Mouse (Mus musculus): ENCODE measurements around the gene Rcbtb2. TPM values are rescaled to one million over a fixed set of nuclear protein-coding genes. Genes with fewer than 3 reads are reported as not detected.
A peak's percentile ranks its signal among the peaks of the same experiment; 100 is the strongest.
"Not testable (repeated sequence)": the region's sequence is repeated elsewhere in the genome, so short reads cannot be mapped to it uniquely, and the experiment has no call there.

Gene Rcbtb2
- total and polyA plus RNA-seq, 2 experiments from 2014 or later: 48.9 to 63.9 TPM

DNA sequence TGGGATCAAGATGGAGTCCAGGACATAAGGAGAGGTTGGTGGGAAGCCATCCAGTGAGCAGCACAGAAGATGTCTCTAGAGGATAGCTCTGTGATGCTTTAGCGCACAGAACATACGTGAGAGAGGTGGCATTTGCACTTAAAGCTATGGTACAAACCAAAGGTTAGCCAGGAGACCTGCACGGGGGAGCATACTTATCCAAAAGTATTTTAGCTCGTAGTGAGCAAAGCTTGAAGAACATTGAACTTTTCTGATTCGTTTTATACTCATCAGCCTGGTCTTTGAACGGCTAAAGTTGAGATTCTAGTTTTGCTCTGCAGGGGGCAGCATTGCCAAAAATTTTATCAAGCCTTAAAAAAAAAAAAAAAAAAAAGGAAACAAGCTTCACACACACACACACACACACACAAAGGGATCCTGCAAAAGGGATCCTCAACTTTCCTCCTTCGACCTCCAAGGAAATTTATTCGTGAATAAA is 16.6 kb upstream of the Rcbtb2 start:
- Histone ChIP-seq H3K9ac (no peak overlapping the region), H3K4me2 (ENCODE audit: low read depth) (no peak overlapping the region), H3K36me3 (ENCODE audit: insufficient read depth) (no peaks in the 10 kb centered on the region), H3K4me1 (ENCODE audit: insufficient read depth) (no peaks in the 10 kb centered on the region), H3K9me3 (ENCODE audit: low read length) (no peaks in the 10 kb centered on the region), H3K27me3 (ENCODE audit: insufficient read depth, low read length) (no peaks in the 10 kb centered on the region), H3K27ac (ENCODE audit: low read depth, low read length) (no peak overlapping the region), H3K4me3 (ENCODE audit: low read depth, low read length) (no peak overlapping the region)
- ATAC-seq (peak; percentile 66), DNase-seq (peak; percentile 81)
- 19% methylated on average over 8 of the region's 8 CpGs for WGBS
- TF ChIP-seq CTCF (IDR thresholded peaks at IDR 0.05; ENCODE audit: low read depth): peak; percentile 58

DNA sequence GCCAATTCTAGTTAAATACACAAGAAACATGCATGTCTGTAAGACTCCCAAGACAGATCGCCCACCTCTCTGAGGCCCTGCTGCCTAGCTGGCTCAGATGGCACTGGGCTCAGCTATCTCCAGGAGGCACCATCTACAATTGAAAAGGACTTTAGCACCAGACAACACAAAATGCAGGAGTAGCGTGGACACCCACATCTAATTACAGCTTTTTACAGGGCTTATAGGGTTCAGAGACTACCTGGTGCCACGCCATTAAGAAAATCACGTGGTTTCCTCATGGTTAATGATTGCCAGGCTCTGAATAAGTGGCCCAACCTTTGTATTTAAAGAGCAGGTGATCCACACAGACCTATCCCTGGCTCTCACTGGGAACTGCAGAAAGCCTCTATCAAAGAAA is 15.9 kb upstream of the Rcbtb2 start:
- Histone ChIP-seq H3K36me3 (ENCODE audit: insufficient read depth) (no peaks in the 10 kb centered on the region), H3K4me3 (ENCODE audit: low read depth, low read length) (no peak overlapping the region), H3K27me3 (ENCODE audit: insufficient read depth, low read length) (no peaks in the 10 kb centered on the region), H3K4me1 (ENCODE audit: insufficient read depth) (no peaks in the 10 kb centered on the region), H3K9ac (no peak overlapping the region), H3K4me2 (ENCODE audit: low read depth) (no peak overlapping the region), H3K27ac (ENCODE audit: low read depth, low read length) (no peak overlapping the region), H3K9me3 (ENCODE audit: low read length) (no peaks in the 10 kb centered on the region)
- ATAC-seq: no peak
- no peak for TF ChIP-seq CTCF (IDR thresholded peaks at IDR 0.05; ENCODE audit: low read depth)
- WGBS: 55% methylated on average over 4 of the region's 4 CpGs
- no peak for DNase-seq

DNA sequence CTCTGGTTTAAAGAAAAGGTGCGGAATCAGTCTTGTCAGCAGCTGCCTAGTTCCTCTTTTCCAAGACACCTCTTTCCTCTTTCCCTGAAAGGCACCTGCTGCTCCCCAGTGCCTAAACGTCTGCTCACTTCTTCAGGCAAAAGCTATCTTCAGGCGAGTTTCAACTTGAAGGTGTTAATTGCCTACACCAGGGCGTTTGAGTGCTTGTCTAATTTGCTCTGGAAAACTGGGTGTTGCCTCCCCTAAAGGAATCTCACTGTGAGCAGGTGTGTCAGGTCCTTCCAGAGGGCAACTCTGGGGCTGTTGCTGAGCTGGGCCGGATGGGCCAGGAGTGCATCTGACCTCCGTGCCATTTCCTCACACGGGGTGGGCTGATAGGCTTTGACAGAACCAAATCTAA is 15.5 kb upstream of the Rcbtb2 start:
- Histone ChIP-seq H3K27me3 (ENCODE audit: insufficient read depth, low read length) (no peaks in the 10 kb centered on the region), H3K4me3 (ENCODE audit: low read depth, low read length) (no peak overlapping the region), H3K9ac (no peak overlapping the region), H3K27ac (ENCODE audit: low read depth, low read length) (no peak overlapping the region), H3K36me3 (ENCODE audit: insufficient read depth) (no peaks in the 10 kb centered on the region), H3K9me3 (ENCODE audit: low read length) (no peaks in the 10 kb centered on the region), H3K4me1 (ENCODE audit: insufficient read depth) (no peaks in the 10 kb centered on the region), H3K4me2 (ENCODE audit: low read depth) (no peak overlapping the region)
- DNase-seq (no peak), ATAC-seq (no peak)
- no peak for TF ChIP-seq CTCF (IDR thresholded peaks at IDR 0.05; ENCODE audit: low read depth)
- 48% methylated on average over 7 of the region's 7 CpGs for WGBS

DNA sequence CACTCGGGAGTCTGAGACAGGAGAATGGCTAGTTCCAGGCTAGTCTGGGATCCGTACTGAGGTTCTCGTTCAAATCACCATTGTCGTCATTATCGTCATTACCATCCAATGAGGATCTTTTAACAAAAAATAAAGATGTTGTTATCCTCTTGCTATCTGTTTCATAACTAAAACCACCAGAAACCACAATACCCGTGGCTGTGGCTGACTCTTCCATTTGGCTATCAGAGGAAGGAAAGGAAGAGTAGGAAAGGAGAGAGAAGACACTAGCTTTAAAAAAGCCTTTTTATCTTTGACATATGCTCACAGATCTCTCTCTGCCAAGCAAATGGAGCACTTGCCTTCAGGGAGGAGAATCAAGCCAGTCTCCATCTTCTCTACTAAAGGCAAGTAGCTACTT is 14.9 kb upstream of the Rcbtb2 start:
- no peak overlapping the region for H3K27ac ChIP-seq (ENCODE audit: low read depth, low read length)
- 86% methylated on average over 6 of the region's 6 CpGs for WGBS
- no peaks in the 10 kb centered on the region for H3K9me3 ChIP-seq (ENCODE audit: low read length)
- H3K4me1 ChIP-seq (ENCODE audit: insufficient read depth): no peaks in the 10 kb centered on the region
- H3K36me3 ChIP-seq (ENCODE audit: insufficient read depth): no peaks in the 10 kb centered on the region
- ATAC-seq (no peak), DNase-seq (no peak)
- H3K27me3 ChIP-seq (ENCODE audit: insufficient read depth, low read length): no peaks in the 10 kb centered on the region
- H3K4me3 ChIP-seq (ENCODE audit: low read depth, low read length): no peak overlapping the region
- TF ChIP-seq CTCF (IDR thresholded peaks at IDR 0.05; ENCODE audit: low read depth): no peak
- no peak overlapping the region for H3K4me2 ChIP-seq (ENCODE audit: low read depth)
- no peak overlapping the region for H3K9ac ChIP-seq

DNA sequence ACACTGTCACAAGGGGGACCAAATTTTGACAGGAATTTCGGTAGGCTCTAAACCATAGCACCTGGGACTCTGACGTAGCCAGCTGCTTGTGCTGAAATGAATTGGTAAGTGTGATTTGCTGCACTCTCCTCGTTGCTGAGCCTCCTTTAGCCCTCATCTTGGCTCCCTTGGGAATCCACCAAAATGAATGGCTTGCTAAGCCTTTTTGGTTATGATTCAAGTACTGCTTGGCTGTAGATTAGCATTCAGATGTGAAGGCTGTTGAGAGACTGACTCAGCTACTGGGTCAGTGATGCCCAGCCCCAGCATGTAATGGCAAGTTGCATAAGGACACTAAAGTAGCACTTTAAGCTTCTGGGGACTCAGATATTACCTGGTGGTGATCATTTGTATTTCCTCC is 12.2 kb upstream of the Rcbtb2 start:
- ATAC-seq: no peak
- no peak for DNase-seq
- no peaks in the 10 kb centered on the region for H3K36me3 ChIP-seq (ENCODE audit: insufficient read depth)
- H3K4me3 ChIP-seq (ENCODE audit: low read depth, low read length): no peak overlapping the region
- no peaks in the 10 kb centered on the region for H3K9me3 ChIP-seq (ENCODE audit: low read length)
- TF ChIP-seq CTCF (IDR thresholded peaks at IDR 0.05; ENCODE audit: low read depth): no peak
- H3K4me1 ChIP-seq (ENCODE audit: insufficient read depth): no peaks in the 10 kb centered on the region
- H3K4me2 ChIP-seq (ENCODE audit: low read depth): no peak overlapping the region
- H3K27me3 ChIP-seq (ENCODE audit: insufficient read depth, low read length): no peaks in the 10 kb centered on the region
- H3K9ac ChIP-seq: no peak overlapping the region
- H3K27ac ChIP-seq (ENCODE audit: low read depth, low read length): no peak overlapping the region
- WGBS: 53% methylated on average over 3 of the region's 3 CpGs

DNA sequence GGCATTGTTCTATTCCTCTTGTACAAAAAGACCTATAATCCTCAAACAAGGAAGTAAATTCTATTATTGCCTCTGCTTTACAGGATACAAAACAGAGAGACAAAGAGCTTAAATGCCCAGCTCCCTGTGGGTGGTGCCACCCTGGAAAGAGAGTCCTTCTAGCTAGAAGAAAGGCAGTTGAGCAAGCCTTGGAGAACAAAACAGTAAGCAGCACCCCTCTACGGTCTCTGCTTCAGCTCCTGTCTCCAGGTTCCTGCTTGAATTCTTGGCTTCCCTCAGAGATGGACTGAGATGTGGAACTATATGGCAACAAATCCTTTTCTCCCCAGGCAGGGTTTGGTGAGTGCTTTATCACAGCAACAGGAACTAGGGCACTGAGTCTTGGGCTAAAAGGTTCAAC is 11.7 kb upstream of the Rcbtb2 start:
- Histone ChIP-seq H3K27ac (ENCODE audit: low read depth, low read length) (no peak overlapping the region), H3K4me1 (ENCODE audit: insufficient read depth) (no peaks in the 10 kb centered on the region), H3K9me3 (ENCODE audit: low read length) (no peaks in the 10 kb centered on the region), H3K36me3 (ENCODE audit: insufficient read depth) (no peaks in the 10 kb centered on the region), H3K27me3 (ENCODE audit: insufficient read depth, low read length) (no peaks in the 10 kb centered on the region), H3K4me2 (ENCODE audit: low read depth) (no peak overlapping the region), H3K4me3 (ENCODE audit: low read depth, low read length) (no peak overlapping the region), H3K9ac (no peak overlapping the region)
- ATAC-seq: no peak
- 30% methylated on average over 1 of the region's 1 CpGs for WGBS
- DNase-seq: no peak
- no peak for TF ChIP-seq CTCF (IDR thresholded peaks at IDR 0.05; ENCODE audit: low read depth)

GRCm38 (mm10) chr14:73112186-73112840 is 10.5 kb upstream of the Rcbtb2 start:
- no peaks in the 10 kb centered on the region for H3K27me3 ChIP-seq (ENCODE audit: insufficient read depth, low read length)
- H3K4me2 ChIP-seq (ENCODE audit: low read depth): no peak overlapping the region
- no peaks in the 10 kb centered on the region for H3K36me3 ChIP-seq (ENCODE audit: insufficient read depth)
- no peak overlapping the region for H3K9ac ChIP-seq
- no peak overlapping the region for H3K27ac ChIP-seq (ENCODE audit: low read depth, low read length)
- TF ChIP-seq CTCF (IDR thresholded peaks at IDR 0.05; ENCODE audit: low read depth): no peak
- H3K9me3 ChIP-seq (ENCODE audit: low read length): no peaks in the 10 kb centered on the region
- no peak overlapping the region for H3K4me3 ChIP-seq (ENCODE audit: low read depth, low read length)
- H3K4me1 ChIP-seq (ENCODE audit: insufficient read depth): no peaks in the 10 kb centered on the region
- ATAC-seq (no peak), DNase-seq (no peak)
- WGBS: 53% methylated on average over 12 of the region's 12 CpGs

DNA sequence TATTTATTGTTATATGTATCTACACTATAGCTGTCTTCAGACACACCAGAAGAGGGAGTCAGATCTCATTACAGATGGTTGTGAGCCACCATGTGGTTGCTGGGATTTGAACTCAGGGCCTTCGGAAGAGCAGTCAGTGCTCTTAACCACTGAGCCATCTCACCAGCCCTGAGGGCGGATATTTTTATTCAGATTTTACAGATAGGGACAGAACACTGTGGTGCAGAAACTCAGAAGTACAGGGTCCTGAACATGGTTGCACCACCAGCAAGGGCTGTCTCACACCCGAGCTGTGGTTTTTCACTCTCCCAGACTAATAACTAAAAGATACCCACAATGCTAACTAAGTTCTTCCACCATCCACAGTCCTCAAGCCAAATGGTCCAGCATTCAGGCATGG is 7.9 kb upstream of the Rcbtb2 start:
- 96% methylated on average over 3 of the region's 3 CpGs for WGBS
- not testable (repeated sequence) for H3K4me2 ChIP-seq (ENCODE audit: low read depth); DNase-seq; H3K9me3 ChIP-seq (ENCODE audit: low read length); H3K27ac ChIP-seq (ENCODE audit: low read depth, low read length); H3K9ac ChIP-seq; H3K4me1 ChIP-seq (ENCODE audit: insufficient read depth); ATAC-seq; H3K4me3 ChIP-seq (ENCODE audit: low read depth, low read length); H3K27me3 ChIP-seq (ENCODE audit: insufficient read depth, low read length); H3K36me3 ChIP-seq (ENCODE audit: insufficient read depth)
